Mouse (Mus musculus): Measurements from ENCODE around the gene 2210017I01Rik. TPM values are rescaled to one million over a fixed set of nuclear protein-coding genes. Genes with fewer than 3 reads are reported as not detected.

2210017I01Rik gene
- polyA plus RNA-seq, 3 experiments from 2014 or later: not detected

Other genes starting within 250 kb of the 2210017I01Rik start
- gene Sprr2f, start 242.3 kb downstream of the 2210017I01Rik start, polyA plus RNA-seq (2017; shearing (Covaris generic)): not detected
- not detected for gene Sprr2h, start 221.8 kb downstream of the 2210017I01Rik start, polyA plus RNA-seq (2017; shearing (Covaris generic))
- not detected for gene Sprr2i, start 199.5 kb downstream of the 2210017I01Rik start, polyA plus RNA-seq (2017; shearing (Covaris generic))
- gene Sprr2j-ps, start 189.4 kb downstream of the 2210017I01Rik start, polyA plus RNA-seq (2017; shearing (Covaris generic)): not detected
- gene Gm9774, start 178.1 kb downstream of the 2210017I01Rik start, polyA plus RNA-seq (2017; shearing (Covaris generic)): 10 to 100 TPM in 1 of 3 experiments, 1 to 10 TPM in 2; 4.2 to 11.0 (median 7.7) TPM
- not detected for gene Sprr2k, start 174.9 kb downstream of the 2210017I01Rik start, polyA plus RNA-seq (2017; shearing (Covaris generic))
- not detected for gene Sprr1b, start 168.7 kb downstream of the 2210017I01Rik start, polyA plus RNA-seq (2017; shearing (Covaris generic))
- not detected for gene Sprr3, start 148.8 kb downstream of the 2210017I01Rik start, polyA plus RNA-seq (2017; shearing (Covaris generic))
- not detected for gene Sprr1a, start 121.6 kb downstream of the 2210017I01Rik start, polyA plus RNA-seq (2017; shearing (Covaris generic))
- not detected for gene Sprr4, start 107.0 kb downstream of the 2210017I01Rik start, polyA plus RNA-seq (2017; shearing (Covaris generic))
- not detected for gene 2310046K23Rik, start 73.0 kb downstream of the 2210017I01Rik start, polyA plus RNA-seq (2017; shearing (Covaris generic))
- gene Ivl, start 33.8 kb downstream of the 2210017I01Rik start, polyA plus RNA-seq (2017; shearing (Covaris generic)): not detected
- gene Smcp, start 18.5 kb downstream of the 2210017I01Rik start, polyA plus RNA-seq (2017; shearing (Covaris generic)): not detected
- not detected for gene Lce6a, start 14.2 kb upstream of the 2210017I01Rik start, polyA plus RNA-seq (2017; shearing (Covaris generic))
- gene Lce1a1, start 40.8 kb upstream of the 2210017I01Rik start, polyA plus RNA-seq (2017; shearing (Covaris generic)): not detected
- not detected for gene Lce1b, start 49.4 kb upstream of the 2210017I01Rik start, polyA plus RNA-seq (2017; shearing (Covaris generic))
- not detected for gene Lce1a2, start 62.8 kb upstream of the 2210017I01Rik start, polyA plus RNA-seq (2017; shearing (Covaris generic))
- gene Lce1c, start 71.8 kb upstream of the 2210017I01Rik start, polyA plus RNA-seq (2017; shearing (Covaris generic)): not detected
- not detected for gene Lce1d, start 79.7 kb upstream of the 2210017I01Rik start, polyA plus RNA-seq (2017; shearing (Covaris generic))
- not detected for gene Lce1e, start 101.6 kb upstream of the 2210017I01Rik start, polyA plus RNA-seq (2017; shearing (Covaris generic))
- gene Lce1f, start 112.9 kb upstream of the 2210017I01Rik start, polyA plus RNA-seq (2017; shearing (Covaris generic)): not detected
- not detected for gene Gm38119, start 131.6 kb upstream of the 2210017I01Rik start, polyA plus RNA-seq (2017; shearing (Covaris generic))
- gene Lce1g, start 144.8 kb upstream of the 2210017I01Rik start, polyA plus RNA-seq (2017; shearing (Covaris generic)): not detected
- gene Lce1h, start 157.6 kb upstream of the 2210017I01Rik start, polyA plus RNA-seq (2017; shearing (Covaris generic)): not detected
- gene Lce1i, start 171.4 kb upstream of the 2210017I01Rik start, polyA plus RNA-seq (2017; shearing (Covaris generic)): not detected
- gene Lce1j, start 183.0 kb upstream of the 2210017I01Rik start, polyA plus RNA-seq (2017; shearing (Covaris generic)): not detected
- gene Lce1k, start 200.4 kb upstream of the 2210017I01Rik start, polyA plus RNA-seq (2017; shearing (Covaris generic)): not detected
- gene Kprp, start 219.8 kb upstream of the 2210017I01Rik start, polyA plus RNA-seq (2017; shearing (Covaris generic)): not detected
- gene Lce1l, start 243.8 kb upstream of the 2210017I01Rik start, polyA plus RNA-seq (2017; shearing (Covaris generic)): not detected

All from inflammation-experienced regulatory T-cells, adult 6 months (primary cell).